Comparison of ENCODE assay signal across 28 mouse cellular contexts in the genomic region with DNA sequence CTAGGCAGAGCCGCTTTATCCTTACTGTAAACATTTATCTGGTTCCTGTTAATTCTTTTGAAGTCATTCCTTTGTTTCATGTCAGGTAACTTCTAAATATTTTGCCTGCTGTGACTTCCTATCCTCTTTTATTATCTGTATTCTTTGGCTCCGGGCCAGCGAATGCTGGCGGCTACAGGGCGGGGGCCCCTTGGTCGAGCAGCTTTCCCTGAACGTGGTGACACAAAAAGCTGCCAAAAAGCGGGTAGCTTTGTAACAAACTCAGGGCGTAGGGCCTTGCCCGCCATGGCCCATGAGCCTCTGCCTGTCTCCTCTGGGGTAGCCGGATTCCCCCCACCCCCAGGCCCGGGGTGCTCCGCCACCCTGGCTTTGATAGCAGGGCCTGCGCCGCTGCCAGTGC. TPM values are rescaled to one million over a fixed set of nuclear protein-coding genes. Genes with fewer than 3 reads are reported as not detected.
DNase-seq lines count a peak whose midpoint lies in the region; ATAC-seq and TF ChIP-seq lines count a peak whose summit lies in the region.
"Had no signal": no experiment of that assay in that cellular context is flagged by ENCODE, and none has a peak within 500 bp of the region (broad histone marks: within the 10 kb centered on the region; RNA-seq: fewer than 3 reads in every experiment).

No protein-coding gene starts in this region.

- no peaks in the 10 kb centered on the region for H3K36me3 ChIP-seq in heart, embryonic 12.5 days
- no peaks in the 10 kb centered on the region for H3K36me3 ChIP-seq in E14TG2a.4 (ENCODE audit: insufficient read depth, low read length)
- H3K36me3 ChIP-seq: embryonic facial prominence, embryonic 13.5 days; embryonic facial prominence, embryonic 15.5 days; forebrain, embryonic 10.5 days; forebrain, embryonic 12.5 days had no signal

- no peak for ATAC-seq in heart, embryonic 12.5 days (ENCODE audit: insufficient number of reproducible peaks, low FRiP score)
- ATAC-seq in cerebellum, adult (ENCODE audit: insufficient number of reproducible peaks, low FRiP score, low TSS enrichment), result no peak
- ATAC-seq: CD4-positive, CD25-positive, alpha-beta regulatory T cell, adult 4 months; forebrain, embryonic 14.5 days; forebrain, embryonic 16.5 days had no signal

- H3K9ac ChIP-seq in heart, embryonic 12.5 days, result no peak overlapping the region
- H3K9ac ChIP-seq: embryonic facial prominence, embryonic 13.5 days; embryonic facial prominence, embryonic 15.5 days; forebrain, embryonic 12.5 days had no signal

- no peak for TF ChIP-seq CTCF in E14TG2a.4 (conservative IDR thresholded peaks at IDR 0.05; ENCODE audit: low read length)

- no peaks in the 10 kb centered on the region for H3K4me1 ChIP-seq in heart, embryonic 12.5 days (replicated peaks)
- no peaks in the 10 kb centered on the region for H3K4me1 ChIP-seq in E14TG2a.4 (replicated peaks; ENCODE audit: low read depth, low read length)
- H3K4me1 ChIP-seq: embryonic facial prominence, embryonic 13.5 days; embryonic facial prominence, embryonic 15.5 days; forebrain, embryonic 10.5 days; forebrain, embryonic 12.5 days had no signal

- no peak overlapping the region for H3K4me3 ChIP-seq in heart, embryonic 12.5 days
- peak overlapping the region; percentile 48; the same call in 1 of the 2 replicates for H3K4me3 ChIP-seq in E14TG2a.4 (replicated peaks; ENCODE audit: low read length)
- H3K4me3 ChIP-seq: embryonic facial prominence, embryonic 13.5 days; embryonic facial prominence, embryonic 15.5 days; erythroblast, embryonic 14.5 days; forebrain, embryonic 10.5 days; forebrain, embryonic 12.5 days had no signal

- H3K27me3 ChIP-seq in heart, embryonic 12.5 days (replicated peaks), result no peaks in the 10 kb centered on the region
- no peaks in the 10 kb centered on the region for H3K27me3 ChIP-seq in E14TG2a.4 (ENCODE audit: insufficient read depth, low read length)
- H3K27me3 ChIP-seq: CH12.LX; embryonic facial prominence, embryonic 13.5 days; embryonic facial prominence, embryonic 15.5 days; forebrain, embryonic 12.5 days had no signal

- intact Hi-C loops in left cerebral cortex, postnatal 25 days (cut with DNase I), result no loop called here

- peak; percentile 86 for DNase-seq in heart, adult 11 months
- DNase-seq in MEL-GATA-1-ER (ENCODE audit: extremely low read depth, low read depth) (peak; percentile 25), ZHBTc4 (ENCODE audit: low read depth, low spot score) (peak; percentile 24)
- DNase-seq in left cerebral cortex, postnatal 25 days (ENCODE audit: low spot score in 2 of 2), result no peak
- DNase-seq: adrenal gland, adult 2 months; adrenal gland, postnatal 10 days; adrenal gland, postnatal 25 days; B cell, adult 2 months; cerebellum, adult 11 months; cerebellum, adult 18-20 months; cerebellum, adult 8-10 months; cerebellum, adult 9-11 months; cerebellum, postnatal 14 days; cerebellum, postnatal 36 days; embryo, embryonic 11 days had no signal

- 80% methylated on average over 15 of the region's 15 CpGs for WGBS in heart, embryonic 12.5 days

- H3K9me3 ChIP-seq in heart, embryonic 12.5 days (replicated peaks), result peaks cover 6% of the 10 kb centered on the region
- peaks cover 6% of the 10 kb centered on the region for H3K9me3 ChIP-seq in E14TG2a.4 (ENCODE audit: low read length)

- no peak overlapping the region for H3K4me2 ChIP-seq in heart, embryonic 12.5 days
- H3K4me2 ChIP-seq: embryonic facial prominence, embryonic 13.5 days; embryonic facial prominence, embryonic 15.5 days; forebrain, embryonic 12.5 days had no signal

- H3K27ac ChIP-seq in heart, embryonic 12.5 days (ENCODE audit: poor library complexity, severe bottlenecking), result no peak overlapping the region
- H3K27ac ChIP-seq: embryonic facial prominence, embryonic 13.5 days; embryonic facial prominence, embryonic 15.5 days; forebrain, embryonic 10.5 days; forebrain, embryonic 12.5 days had no signal

RNA-seq across cellular contexts. Expression of a gene that starts 33.6 kb away (rescaled TPM):
- 0.13 TPM in 2 replicates for polyA plus RNA-seq in heart, embryonic 12.5 days (2016; fragmentation: Nextera tagmentation; extraction: Ambion mirVana)
- 100 to 1,000 TPM in 1 of 2 experiments, 10 to 100 TPM in 1; 65.6 to 135 TPM for total RNA-seq in left cerebral cortex, postnatal 25 days (2021)
- total RNA-seq: CH12.LX; common myeloid progenitor, adult 5-6 weeks had no signal
- polyA plus RNA-seq: CD4-positive, CD25-positive, alpha-beta regulatory T cell, adult 4 months; erythroblast, embryonic 14.5 days had no signal

Comparison
In these comparisons a context has a peak if more than half of its experiments do, and no peak if none do; other contexts are left out.
1. DNase-seq: peak in heart, adult 11 months (single experiment), MEL-GATA-1-ER (single experiment) and ZHBTc4 (single experiment); none in left cerebral cortex, postnatal 25 days (0 of 2).